Mouse (Mus musculus) urinary bladder, postnatal 14 days (tissue): Measurements from ENCODE around the gene Defb35.
A peak's percentile ranks its signal among the peaks of the same experiment; 100 is the strongest.
"Not testable (repeated sequence)": the region's sequence is repeated elsewhere in the genome, so short reads cannot be mapped to it uniquely, and the experiment has no call there.

ENCODE experiments used
- DNase-seq: peaks from one replicate; pipeline ENCODE4 v3.0.0; 2021; ENCODE audit warnings: low spot score

The Defb35 gene

DNA sequence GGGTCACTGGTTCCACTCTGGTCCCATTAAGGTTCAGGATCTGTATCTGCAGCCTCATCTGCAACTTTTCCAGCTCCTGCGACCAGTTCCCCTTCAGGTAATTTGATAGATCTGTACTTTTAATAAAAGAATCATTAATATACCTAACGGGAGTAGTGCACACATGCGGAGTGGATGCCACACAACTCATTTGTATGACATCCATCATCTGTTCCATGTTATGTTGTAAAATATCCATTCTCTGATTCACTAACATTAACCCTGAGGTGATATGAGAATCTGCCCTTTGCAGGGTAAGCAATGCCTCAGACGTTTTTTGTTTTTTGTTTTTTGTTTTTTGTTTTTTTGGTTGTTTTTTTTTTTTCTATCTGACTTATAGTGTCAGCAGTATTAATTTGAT, at the start of gene Defb35:
TSS of gene Defb35 (plus strand) at position 301 of the 400 bp plus-strand sequence.
- not testable (repeated sequence) for DNase-seq

DNA sequence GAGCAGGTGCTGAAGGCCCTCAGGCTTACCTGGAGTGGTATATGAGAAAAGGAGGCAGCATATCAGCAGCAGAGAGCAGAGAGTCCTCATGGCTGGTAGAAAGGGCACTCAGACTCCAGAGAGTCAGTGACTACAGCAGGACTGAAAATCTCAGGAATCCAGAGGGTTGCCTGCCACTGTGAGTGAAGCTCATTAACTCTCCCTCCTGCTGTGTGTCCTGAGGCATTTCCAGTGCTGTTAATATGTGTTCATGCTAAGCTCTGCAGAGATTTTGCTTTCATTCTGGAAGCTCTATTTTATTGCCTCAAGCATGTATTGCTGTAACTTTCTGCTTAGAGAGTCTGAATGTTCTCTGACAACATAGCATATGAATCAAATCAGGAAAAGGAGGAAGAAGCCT, 31.9 kb upstream of the Defb35 start, which contains the start of gene Defb11:
TSS of gene Defb11 (minus strand) at position 123 of the 400 bp plus-strand sequence.
- not testable (repeated sequence) for DNase-seq

DNA sequence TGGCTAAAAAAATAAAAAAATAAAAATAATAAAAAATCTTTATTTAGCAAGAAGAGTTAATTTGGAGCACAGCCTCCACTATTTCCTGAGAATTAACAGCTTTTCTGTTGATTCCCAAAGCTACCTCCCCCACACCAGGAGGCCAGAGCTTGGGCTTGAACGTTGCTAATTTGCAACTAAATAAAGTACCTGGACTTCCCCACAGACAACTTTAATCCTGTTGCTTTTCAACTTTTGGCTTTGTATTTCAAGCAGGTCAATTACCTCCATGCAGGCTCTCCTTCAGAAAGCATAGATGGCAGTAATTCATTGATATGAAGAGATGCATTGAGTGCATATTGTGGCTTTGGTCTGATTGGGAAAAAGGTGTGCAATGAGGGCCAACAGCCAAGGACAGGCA, 26.2 kb upstream of the Defb35 start:
- no peak for DNase-seq

DNA sequence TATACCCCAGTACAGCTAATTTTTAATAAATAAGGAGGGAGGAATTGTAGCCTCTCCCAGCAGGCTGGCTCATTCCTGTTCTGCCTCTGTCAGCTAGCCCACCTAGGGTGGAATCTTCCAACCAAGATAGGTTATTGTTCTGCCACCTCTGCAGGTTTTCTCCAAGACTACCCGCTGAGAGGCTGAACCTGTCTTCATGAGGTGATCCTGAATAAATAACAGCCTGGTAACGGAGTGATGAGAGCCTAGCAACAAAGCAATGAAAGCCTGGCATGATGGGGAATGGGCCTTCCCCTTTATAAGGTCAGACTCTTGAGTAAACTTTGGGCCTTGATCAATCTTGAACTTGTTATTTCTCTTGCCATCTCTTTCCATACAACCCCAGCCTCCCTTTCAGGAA, 25.6 kb upstream of the Defb35 start:
- no peak for DNase-seq

DNA sequence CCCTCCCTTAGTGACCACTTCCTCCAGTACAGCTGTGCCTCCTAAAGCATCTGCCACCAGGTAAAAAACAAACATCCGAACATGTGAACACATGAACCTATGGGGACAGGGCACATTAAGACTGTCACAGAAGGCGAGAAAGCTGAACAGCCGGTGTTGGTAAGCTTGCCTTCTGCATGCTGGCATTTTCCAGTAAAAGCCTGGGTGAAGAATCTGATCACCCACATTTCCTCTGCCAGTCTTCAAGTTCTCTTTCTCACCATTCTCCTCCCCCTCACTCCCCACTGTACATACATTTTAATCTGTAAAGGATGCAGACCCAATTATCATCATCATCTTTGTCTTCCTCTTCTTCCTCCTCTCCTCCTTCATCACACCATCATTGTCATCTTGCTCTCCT, 22.5 kb upstream of the Defb35 start:
- DNase-seq, result no peak

DNA sequence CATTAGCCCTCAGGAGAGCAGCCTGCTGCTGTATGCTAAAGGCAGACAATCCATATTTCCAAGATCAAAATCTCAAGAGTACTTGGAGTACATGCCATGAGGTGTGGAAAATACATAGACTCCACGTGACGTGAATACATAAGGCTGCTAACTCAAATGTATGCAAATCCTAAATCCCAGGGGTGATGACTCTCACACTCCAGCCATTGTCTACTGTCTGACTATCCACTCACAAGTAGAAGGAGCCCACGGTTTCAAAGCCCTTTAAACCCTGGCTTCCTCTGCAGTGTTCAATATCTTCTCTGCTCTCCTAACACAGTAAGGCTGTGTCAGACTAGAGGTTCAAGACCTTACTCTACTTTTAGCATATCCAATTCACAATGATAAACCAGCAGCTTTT, 7.4 kb upstream of the Defb35 start:
- not testable (repeated sequence) for DNase-seq

DNA sequence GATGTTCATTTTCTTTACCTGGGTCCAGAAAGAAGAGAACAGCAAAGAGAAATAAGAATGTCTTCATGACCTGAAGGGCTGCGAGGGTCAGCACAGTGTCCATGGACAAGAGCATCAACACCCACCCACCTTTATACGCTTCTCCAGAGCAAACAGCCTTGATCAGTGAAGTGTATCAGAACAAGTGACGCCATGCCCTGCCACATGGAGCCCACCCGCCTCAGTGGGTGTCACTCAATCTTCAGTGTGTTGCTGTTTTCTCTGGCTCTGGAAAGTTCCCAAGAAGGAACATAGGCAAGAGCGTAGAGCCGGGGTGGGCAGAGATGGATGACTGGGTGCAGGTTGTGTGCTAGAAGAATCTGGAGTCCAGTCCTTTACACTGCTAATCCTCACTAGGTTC, 5.5 kb upstream of the Defb35 start, which contains the start of gene Defb15:
TSS of gene Defb15 (minus strand) at position 101 of the 400 bp plus-strand sequence.
- no peak for DNase-seq

DNA sequence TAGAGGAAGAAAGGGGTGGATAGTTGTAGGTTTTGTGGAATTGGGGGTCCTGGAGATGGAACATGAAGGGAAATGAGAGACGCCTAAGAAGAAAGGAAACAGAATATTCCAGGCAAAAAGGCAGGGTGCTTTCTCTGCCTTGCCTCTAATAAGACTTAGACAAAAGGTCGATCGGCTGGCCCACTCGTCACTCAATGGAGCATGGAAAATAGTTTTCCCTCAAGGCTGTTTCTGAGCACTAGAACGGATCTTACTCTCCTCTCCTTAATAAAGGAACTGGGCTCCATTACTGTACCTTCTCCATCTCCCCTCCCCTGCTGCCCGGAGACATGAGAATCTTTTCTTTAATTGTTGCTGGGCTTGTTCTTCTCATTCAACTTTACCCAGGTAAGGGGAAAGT, 8.3 kb downstream of the Defb35 start, which contains the start of gene Defb13:
TSS of gene Defb13 (plus strand) at position 301 of the 400 bp plus-strand sequence.
- DNase-seq, result no peak

DNA sequence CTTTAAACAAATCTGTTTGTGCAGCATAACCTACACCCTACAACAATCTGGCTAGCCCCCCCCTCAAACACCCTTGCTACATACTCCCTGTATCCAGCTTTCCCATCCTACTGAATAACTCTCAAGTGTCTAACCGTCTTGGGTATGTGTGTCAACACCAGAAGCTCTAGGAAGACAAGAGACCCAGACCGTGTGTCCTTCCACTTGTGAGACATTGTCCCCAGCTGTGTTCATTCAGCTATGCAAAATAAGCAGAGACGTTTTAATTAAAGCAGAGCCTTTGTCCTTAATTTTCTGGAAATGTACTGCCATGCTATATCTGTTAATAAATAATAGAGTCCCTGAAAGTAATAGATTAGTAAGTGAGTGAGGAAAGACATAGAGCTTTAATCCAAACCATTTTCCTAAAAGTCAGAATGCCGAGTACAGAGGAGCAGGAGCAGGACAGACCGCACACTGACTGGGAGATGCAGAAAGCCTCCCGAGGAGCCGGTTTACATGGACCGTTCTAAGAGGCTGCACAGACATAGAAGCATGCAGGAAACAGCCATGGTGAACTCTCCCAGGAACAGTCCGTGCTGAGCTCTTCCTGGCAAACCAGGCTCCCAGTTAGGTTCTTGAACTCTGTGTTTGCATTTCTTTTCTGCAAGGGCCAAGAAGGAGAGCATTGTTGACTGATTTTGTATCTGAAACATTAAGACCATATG, 9.3 kb downstream of the Defb35 start:
- DNase-seq, result no peak

DNA sequence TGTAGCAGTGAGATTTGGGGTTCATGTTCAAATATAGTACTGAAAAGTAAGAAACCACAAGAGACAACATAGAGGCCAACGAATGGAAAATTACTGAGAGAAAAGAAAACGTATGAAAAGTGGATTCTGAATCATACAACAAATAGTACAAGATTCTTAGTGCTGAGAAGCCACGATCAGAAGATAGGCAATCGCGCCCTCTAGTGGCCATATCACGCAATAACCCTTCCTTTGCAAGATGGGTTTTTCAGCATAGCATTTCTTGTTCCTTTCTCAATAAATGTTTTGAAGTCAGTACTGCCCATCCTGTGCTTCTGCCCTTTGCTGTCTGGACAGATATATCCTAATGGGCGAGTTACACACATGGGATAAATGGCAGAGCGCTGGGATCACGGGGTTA, 17.2 kb downstream of the Defb35 start:
- peak; percentile 47 for DNase-seq

DNA sequence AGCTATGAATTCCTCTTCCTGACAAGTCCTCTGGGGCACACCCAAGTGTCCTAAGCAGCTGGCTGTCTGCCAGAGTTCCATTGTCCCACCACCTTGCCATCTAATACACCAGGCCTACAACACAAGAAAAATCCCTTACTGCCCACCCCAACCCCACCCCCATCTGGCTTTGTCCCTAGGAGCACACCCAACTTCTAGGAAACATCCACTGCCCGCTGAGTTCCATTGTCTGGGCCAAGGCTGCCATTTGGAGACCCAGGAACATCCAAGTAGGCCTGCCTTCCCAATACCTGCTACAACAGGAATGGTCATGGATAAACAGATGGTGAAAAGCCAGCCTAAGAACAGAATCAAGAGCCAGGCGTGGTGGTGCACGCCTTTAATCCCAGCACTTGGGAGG, 18.2 kb downstream of the Defb35 start:
- no peak for DNase-seq

DNA sequence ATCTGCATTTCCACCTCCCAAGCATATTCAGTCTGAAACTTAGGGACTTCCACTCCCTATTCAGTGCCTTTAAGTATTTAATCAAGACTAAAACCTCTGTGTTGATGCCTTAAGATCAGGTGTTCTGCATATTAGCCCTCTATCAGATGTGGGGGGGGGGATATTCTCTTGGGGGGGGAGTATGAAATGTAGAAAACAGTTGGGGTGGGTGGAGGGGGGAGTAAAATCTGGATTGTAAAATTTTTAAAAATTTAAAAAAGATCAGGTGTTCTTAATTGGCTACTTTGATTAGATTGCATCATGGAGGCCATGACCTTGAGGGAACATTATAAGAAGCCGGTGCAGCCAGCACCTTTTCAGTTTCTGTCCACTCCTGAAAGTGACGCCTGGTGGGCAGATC, 20.3 kb downstream of the Defb35 start, which contains the start of gene Fam90a1a:
TSS of gene Fam90a1a (plus strand) at position 301 of the 400 bp plus-strand sequence.
- no peak for DNase-seq

DNA sequence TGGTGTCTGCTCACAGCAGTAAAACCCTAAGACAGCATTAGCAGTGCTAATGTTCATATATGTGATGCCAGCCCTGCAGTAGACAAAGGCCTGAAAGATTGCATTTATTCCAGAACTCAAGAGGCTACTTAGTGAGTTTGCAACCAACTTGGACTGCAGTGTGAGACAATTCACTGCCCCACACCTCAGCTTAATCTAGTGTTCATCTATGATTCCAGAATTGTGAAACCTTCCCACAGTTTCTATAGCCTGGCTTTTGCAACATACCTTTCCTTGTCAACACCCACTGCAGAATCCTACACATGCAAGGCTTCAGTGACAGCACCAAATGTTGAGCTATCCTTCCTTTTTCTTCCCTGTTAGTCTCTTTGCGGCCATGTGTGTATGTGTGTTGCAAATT, 28.5 kb downstream of the Defb35 start:
- DNase-seq, result no peak

DNA sequence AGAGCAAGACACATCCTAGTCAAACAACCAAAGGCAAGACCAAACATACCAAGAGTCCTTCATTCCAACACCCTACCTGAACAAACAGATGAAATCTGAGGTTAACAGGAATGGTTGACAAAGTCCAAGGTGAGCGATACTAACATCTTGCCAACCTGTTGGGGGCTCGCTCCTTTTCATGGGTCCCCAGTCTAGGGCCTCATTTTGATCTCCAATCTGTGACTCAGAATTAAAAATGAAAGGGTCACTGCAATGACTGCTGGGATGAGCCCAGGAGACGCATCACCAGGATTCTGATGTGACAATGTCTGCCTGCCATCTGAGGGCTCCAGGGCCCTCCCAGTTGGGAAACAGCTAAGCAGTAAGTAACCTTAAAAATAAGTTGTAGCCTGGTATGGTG, 31.3 kb downstream of the Defb35 start, which contains the start of gene Ccdc70:
TSS of gene Ccdc70 (plus strand) at position 301 of the 400 bp plus-strand sequence.
- no peak for DNase-seq

DNA sequence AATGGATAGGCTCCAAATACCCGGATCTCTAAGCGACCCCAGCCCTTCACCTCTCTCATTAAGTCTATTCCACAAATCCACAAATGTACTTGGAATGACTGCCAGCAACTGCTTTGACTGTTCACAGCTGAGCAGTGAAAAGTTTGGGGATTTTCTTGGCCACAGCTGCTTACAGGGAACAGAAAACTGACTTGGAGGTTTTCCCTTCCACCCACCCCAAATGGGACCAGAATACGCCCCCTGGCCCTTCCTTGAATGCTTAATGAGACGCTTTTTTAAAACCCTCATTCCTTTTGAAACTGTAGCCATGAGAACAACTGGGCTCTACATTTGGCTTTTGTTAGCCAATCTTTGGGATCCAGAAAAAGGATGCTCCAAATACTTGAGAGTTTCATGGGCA, 40.0 kb downstream of the Defb35 start:
- no peak for DNase-seq

DNA sequence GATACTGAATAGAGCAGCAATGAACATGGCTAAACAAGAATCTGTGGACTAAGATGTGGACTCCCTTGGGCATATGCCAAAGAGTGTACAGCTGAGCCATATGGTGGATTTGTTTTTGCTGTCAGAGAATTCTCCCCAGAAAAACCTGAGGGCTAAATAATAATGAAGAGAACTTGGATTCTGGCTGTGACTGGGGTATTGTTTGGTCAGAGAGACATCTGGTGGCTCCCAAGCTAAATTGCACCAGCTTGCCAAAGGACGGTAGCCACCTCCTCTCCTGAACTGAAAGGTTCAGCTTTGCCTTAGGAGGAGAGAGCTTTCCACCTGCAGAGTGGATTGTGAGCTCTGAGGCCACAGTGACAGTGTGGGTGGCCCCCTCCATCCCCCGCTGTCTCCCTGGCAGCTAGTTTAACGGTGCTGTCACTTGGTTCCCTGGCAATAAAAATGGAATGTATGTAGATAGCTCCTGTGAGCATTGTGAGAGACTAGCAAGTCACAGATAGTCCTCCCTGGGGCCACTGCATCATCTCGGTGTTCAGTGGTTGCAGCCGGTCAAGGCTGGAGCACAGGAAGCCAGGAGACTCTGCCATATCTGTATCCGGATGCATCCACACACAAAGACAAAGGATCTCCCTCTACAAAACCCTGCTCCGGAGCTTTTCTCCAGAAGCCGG, 43.6 kb downstream of the Defb35 start:
- DNase-seq, result peak; percentile 14
